Mouse (Mus musculus) T-helper 1 cell (primary cell): Measurements from ENCODE around the gene Nr2c2ap.

ENCODE experiments used
- in situ Hi-C: fragments of 300-600 bp; cut with MboI, MseI; formaldehyde crosslinking; loops from one replicate; pipeline ENCODE4 v1.15.1; 2025; ENCODE audit warnings: high pct_unique_total_duplicates

The Nr2c2ap gene

DNA sequence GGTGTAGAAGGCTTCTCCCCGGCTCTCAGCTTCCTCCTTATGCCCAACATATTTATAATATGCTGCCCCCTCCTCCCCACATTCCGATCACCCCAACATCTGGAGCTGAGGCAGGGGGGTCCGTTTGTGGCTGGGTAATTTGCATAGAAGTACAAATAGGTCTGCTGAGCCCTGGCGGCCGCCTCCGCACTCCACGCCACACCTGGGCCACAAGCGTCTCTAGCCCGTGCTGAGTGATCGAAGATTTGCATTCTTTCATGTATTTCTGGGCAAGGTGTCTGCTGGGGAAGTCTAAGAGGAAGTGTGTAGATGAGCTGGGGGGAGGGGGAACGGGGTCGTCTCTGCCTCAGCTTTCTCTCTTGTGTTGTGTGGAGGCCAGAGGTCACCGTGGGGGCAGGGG is 28.9 kb downstream of the Nr2c2ap start:
- in situ Hi-C loops: loop anchor here (10.0 kb wide), 1 partner anchor 55 kb away; no protein-coding TSS in a partner anchor

DNA sequence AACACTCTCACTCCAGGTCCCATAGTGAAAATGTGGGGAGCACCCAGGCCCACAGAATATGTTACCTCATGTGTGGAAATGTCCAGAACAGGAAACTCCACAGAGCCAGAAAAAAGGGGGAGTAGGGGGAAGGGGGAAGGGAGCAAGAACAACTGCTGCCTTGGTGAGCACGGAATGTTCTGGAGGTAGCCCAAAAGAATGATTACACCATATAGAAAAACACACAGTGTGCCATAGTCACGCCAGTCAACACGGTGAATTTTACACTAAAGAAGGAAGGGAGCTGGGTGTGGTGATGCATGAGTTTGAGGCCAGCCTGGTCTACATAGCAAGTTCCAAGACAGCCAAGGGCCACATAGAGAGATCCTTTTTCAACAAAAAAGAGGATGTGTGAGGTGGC is 32.2 kb downstream of the Nr2c2ap start:
- in situ Hi-C loops: loop anchor here (10.0 kb wide), 1 partner anchor 59 kb away; no protein-coding TSS in a partner anchor

DNA sequence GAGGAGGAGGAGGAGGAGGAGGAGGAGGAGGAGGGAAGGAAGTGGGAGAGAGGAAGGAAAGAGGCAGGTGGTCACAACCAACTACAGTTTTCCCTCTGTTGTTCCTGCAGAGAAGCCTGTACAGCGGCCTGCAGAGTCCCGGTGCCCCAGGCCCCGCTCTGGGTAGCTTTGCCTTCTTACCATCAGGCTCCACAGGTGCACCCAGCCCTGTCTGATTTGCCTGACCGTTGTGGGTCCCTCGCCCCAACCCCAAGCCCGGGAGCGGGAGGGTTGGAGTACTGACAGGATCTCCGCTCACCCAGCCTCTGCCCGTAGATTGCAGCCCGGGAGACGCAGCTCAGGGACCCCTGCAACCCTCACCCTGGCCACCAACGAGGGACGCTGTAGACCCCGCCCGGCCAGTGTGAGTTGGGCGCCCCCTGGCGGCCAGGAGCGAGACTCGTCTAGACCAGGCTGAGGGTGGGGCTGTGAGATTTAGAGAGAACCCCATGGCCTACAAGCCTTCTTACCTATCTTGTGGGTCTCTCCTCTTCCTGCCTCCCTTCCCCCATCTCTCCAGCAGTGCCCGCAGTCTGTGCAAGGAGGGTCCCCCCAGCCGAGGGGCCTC is 35.5 kb downstream of the Nr2c2ap start:
- in situ Hi-C loops: loop anchor here (5.0 to 10.0 kb wide), 2 partner anchors 62 to 249 kb away; no protein-coding TSS in a partner anchor

DNA sequence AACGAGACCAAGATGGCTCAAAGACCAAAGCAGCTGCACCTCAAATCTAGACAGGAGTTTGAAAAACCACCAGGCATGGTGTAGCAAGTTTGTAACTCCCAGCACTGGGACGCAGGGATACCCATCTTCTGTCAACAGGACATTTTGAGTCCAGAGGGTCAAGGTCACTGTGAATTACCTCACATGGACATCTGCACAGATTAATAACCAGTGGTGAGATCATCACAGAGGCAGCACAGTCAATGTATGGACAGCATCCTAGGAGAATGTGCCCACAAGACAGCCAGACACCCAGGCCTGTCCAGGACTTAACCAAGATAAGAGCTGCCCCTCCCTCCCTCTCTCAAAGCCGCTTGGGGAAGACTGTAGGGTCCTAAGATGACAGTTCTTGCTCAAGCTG is 39.0 kb downstream of the Nr2c2ap start:
- in situ Hi-C loops: no loop called here

DNA sequence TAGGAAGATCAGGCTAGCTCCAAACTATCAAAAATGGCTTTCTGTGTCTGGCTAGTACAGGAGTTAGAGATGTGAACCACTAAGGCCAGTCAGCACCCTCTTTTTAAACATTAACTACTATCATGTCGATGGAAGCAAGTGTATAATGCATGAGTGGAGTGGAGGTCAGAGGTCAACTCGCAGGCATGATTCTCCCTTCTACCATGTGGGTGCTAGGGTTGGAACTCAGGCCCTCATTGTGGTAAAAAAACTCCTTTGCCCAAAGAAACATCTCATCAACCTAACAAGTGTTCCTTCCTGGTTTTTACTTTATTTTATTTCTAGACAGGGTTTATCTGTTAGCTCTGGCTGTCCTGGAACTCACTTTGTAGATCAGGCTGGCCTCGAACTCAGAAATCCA is 39.6 kb downstream of the Nr2c2ap start:
- in situ Hi-C loops: no loop called here

DNA sequence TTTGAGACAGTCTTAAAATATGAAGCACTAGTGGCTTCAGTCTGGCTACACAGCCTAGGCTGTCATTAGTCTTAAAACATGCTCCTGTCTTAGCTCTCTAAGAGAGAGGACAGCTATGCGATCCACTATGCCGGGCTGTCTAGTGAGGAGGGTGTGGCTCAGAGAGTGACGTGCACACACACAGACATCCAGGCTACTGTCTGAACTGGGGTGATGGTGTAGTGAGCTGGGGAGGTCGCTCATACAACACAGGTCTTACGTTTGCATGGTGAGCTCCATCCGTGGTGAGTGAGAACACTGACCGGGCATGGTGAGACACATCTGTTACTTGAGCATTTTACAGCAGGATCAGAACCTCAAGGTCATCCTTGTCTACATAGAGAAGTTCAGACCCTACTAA is 40.1 kb downstream of the Nr2c2ap start:
- in situ Hi-C loops: no loop called here

DNA sequence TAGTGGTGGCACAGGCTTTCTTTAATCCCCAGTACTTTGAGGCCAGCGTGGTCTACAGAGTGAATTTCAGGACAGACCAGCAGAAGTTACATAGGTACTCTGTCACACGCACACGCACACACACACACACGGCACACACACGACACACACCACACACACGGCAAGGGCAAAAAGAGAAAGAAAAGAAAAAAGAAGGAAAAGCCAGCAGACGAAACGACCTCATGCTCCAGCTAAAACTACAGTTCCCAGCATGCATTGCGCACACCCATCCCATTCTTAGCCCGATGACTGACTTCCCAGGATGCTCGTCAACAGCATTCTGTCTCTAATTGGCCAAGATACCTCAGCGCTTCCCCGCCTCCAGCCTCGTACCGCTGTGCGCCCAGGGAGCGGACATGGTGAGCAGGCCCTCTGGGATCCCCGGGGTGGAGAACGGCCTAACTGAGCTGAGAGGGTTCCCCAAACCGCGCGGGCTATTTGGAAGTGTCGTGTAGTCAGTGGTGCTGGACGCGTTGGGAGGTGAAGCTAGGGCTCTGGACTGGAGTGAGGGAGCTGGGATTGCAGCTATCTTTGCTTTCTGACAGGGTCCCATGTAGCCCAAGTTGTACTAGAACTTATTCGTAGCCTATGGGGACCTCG is 41.0 kb downstream of the Nr2c2ap start, which contains the start of gene Tmem161a:
Gene Tmem161a, plus strand, starts transcription at position 314 of the 639 bp plus-strand sequence.
- in situ Hi-C loops: no loop called here

DNA sequence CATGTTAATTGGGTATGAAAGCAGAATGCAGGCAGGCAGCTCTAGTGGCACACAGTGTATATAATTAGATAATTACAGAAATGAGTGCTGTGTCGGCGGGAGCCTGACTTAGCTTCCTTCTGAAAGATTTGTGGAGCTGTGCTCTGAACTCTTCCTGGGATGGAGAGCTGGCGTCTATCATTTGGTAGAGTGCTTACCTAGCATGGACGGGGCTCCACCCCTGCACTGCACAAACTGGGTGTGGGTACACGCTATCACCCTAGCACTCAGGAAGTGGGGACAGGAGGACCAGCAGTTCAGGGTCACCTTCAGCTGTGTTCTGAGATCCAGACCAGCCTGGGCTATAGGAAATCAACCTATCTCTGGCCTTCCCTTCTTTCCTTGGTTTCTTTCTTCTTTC is 42.2 kb downstream of the Nr2c2ap start:
- in situ Hi-C loops: no loop called here

DNA sequence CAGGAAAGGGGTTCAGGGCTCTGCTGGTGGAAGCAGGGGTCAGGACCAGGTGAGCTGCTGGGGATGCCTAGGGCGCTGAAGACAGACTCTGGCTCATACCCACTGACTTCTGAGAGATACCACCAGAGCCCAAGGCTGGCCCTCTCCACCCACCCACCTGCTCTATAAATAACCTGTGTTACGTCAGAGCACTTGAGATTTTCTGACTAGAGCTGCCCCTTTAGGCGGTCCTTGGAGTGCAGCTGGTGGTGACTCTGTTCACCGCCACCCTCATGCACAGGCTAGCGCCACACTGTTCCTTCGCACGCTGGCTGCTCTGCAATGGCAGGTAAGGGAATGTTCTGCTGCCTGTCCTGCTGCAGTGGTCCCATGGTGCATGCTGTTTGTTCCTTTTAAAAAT is 42.9 kb downstream of the Nr2c2ap start:
- in situ Hi-C loops: no loop called here

DNA sequence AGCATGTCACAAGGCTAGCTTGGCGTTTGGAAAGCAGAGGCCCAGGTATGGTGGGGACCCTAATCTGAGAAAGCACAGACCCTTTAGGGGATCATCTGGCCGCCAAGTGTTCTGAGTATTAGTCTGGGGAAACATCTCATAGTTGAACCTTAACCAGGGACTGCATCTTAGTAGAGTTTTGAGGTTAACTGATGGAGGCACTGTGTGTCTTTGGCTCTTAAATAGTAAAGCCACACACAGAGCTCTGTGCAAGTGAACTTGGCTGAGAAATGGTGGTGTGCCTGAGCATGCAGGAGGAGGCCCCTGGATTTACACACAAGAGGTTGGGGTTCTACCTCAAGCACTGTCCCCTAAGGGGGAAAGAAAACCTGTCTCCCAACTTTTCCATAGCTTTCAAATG is 47.1 kb downstream of the Nr2c2ap start:
- in situ Hi-C loops: no loop called here

DNA sequence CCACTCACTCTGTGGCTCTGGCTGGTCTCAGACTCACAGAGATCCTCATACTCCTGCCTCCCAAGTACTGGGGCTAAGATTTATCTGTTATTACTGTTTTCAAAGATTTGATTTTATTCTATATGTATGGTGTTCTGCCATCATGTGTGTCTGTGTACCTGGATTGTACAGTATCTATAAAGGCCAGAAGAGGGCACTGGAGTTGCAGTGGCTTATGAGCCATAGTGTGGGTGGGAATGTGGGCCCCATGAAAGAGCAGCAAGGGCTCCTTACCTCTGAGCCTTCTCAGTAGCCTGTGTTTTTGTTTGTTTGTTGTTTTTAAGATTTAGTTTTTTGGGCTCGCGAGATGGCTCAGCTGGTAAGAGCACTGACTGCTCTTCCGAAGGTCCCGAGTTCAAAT is 47.9 kb downstream of the Nr2c2ap start:
- in situ Hi-C loops: no loop called here

DNA sequence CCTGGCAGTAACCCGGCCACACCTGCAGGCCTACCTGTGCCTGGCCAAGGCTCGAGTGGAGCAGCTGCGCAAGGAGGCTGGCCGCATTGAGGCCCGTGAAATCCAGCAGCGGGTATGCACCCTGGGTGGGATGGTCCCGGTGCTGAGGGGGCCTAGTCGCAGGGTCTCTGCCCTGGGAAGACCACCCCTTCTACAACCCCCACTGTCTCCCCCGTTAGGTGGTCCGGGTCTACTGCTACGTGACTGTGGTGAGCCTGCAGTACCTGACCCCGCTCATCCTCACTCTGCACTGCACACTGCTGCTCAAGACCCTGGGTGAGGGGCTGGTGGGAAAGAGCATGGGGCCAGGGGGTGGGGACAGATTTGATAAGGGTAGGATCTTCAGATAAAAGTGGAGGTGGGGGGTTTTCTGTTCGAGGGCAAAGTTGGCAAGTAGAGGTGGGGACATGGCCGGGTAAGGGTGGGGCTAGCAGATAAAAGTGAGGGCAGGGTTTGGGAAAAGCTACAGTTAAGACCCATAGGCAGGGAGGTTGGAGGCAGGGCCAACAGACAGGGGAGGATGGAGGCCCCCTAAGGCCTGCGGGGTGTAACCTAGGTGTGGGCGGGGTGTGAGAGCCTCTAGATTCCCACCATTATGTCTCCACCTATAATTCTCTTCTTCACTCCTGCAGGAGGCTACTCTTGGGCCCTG is 50.2 kb downstream of the Nr2c2ap start:
- in situ Hi-C loops: no loop called here

DNA sequence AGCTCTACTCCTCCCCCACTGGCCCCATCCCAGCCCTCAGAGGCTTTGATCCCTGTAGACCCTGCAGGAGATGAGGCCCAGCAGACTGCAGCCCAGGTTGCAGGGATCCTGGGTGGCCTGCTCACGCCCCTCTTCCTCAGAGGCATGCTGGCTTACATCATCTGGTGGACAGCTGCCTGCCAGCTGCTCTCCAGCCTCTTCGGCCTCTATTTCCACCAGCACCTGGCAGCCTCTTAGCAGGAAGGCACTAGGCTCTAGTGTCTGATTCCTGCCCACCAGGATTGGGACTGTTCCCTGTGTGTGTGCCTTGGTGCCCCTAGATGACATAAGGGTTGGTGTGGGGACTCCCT is 50.7 kb downstream of the Nr2c2ap start:
- in situ Hi-C loops: no loop called here

DNA sequence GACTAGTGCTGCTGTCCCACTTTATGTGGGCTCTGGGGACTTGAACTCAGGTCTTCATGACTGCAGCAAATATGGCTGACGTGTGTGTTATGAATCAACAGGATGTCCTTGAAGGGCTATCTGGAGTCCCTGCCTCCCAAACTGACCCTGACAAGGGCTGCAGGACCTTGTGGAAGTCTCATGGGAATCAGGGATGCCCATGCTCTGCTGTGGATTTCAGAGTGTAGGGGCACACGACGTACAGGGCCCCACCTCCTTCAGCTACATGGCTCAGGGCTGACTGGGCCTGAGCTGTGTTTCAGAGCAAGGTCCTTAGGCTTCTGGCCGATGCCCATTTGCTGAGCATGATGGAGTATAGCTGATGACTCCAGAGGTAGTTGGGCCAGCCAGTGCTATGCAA is 52.1 kb downstream of the Nr2c2ap start:
- in situ Hi-C loops: no loop called here
